Mouse (Mus musculus): ENCODE measurements around the gene Maml2. TPM values are rescaled to one million over a fixed set of nuclear protein-coding genes. Genes with fewer than 3 reads are reported as not detected.

Maml2 gene
- total RNA-seq, 2 experiments from 2014 or later: 0.26 to 2.3 TPM

DNA sequence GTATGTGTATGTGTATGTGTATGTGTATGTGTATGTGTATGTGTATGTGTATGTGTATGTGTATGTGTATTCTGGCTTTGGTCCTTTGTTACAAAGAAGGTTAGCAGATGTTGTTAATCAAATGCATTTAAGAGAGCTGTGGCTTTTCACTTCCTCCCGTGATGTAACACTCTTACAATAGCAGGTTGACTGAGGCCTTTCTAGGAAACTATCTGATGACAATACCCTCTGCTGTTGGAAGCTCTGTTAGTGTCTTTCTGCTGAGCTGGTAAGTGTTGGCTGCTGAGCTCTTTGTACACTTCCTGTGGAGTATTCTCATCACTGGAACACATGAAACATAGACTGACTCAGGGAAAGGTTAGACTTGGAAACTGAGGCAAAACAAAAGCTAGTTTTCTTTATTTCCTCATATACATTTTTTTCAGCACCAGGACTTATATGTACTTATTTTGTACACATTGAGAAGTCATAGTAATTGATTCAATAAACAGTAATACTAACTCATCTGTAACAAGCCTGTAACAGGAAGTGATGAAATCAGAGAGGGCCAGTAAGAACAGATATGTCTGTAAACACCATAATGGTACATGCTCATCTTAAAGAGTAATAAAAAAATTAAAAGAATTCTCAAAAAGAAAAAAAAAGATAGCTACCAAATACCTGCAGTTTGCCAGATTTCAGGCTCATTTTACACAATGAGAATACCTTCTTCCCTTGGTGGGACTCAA, 145.9 kb downstream of the Maml2 start:
- peak; percentile 86 for ATAC-seq (replicated peaks; ENCODE audit: poor library complexity, severe bottlenecking)

GRCm38 (mm10) chr9:13446236-13446635, 148.5 kb downstream of the Maml2 start:
- peak; percentile 78 for ATAC-seq (replicated peaks; ENCODE audit: poor library complexity, severe bottlenecking)

- ATAC-seq (replicated peaks; ENCODE audit: poor library complexity, severe bottlenecking): no peak
Measured at GRCm38 (mm10) chr9:13446703-13447285, 149.0 kb downstream of the Maml2 start, which contains the start of gene Gm17571. Gene Gm17571 (minus strand): TSS chr9:13446753.

DNA sequence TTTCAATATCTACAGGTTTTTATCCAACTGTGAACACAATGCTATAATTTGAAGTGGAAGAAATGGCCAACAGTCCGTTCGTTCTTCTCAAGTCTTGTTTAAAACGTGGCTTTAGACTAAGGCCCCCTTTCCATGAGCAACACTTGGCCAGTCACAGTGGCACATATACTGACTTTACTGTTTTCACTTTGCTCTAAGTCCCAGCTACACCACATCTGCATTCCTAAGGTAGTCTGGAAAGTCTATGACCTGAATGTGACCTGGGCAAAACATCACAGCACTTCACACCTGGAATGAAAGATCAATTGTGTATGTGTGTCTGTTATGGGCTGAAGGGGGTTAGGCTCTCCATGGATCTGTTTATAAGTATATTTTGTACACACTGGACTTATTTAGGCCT, 151.0 kb downstream of the Maml2 start:
- ATAC-seq (replicated peaks; ENCODE audit: poor library complexity, severe bottlenecking): no peak

- no peak for ATAC-seq (replicated peaks; ENCODE audit: poor library complexity, severe bottlenecking)
Measured at GRCm38 (mm10) chr9:13454651-13455123, 156.9 kb downstream of the Maml2 start.

- no peak for ATAC-seq (replicated peaks; ENCODE audit: poor library complexity, severe bottlenecking)
Measured at GRCm38 (mm10) chr9:13455231-13455630, 157.5 kb downstream of the Maml2 start.

- no peak for ATAC-seq (replicated peaks; ENCODE audit: poor library complexity, severe bottlenecking)
Measured at GRCm38 (mm10) chr9:13457774-13458173, 160.0 kb downstream of the Maml2 start.

- ATAC-seq (replicated peaks; ENCODE audit: poor library complexity, severe bottlenecking): no peak
Measured at GRCm38 (mm10) chr9:13459371-13459770, 161.6 kb downstream of the Maml2 start.

- ATAC-seq (replicated peaks; ENCODE audit: poor library complexity, severe bottlenecking): no peak
Measured at GRCm38 (mm10) chr9:13460012-13460411, 162.3 kb downstream of the Maml2 start.

- ATAC-seq (replicated peaks; ENCODE audit: poor library complexity, severe bottlenecking): no peak
Measured at GRCm38 (mm10) chr9:13460926-13461325, 163.2 kb downstream of the Maml2 start.

DNA sequence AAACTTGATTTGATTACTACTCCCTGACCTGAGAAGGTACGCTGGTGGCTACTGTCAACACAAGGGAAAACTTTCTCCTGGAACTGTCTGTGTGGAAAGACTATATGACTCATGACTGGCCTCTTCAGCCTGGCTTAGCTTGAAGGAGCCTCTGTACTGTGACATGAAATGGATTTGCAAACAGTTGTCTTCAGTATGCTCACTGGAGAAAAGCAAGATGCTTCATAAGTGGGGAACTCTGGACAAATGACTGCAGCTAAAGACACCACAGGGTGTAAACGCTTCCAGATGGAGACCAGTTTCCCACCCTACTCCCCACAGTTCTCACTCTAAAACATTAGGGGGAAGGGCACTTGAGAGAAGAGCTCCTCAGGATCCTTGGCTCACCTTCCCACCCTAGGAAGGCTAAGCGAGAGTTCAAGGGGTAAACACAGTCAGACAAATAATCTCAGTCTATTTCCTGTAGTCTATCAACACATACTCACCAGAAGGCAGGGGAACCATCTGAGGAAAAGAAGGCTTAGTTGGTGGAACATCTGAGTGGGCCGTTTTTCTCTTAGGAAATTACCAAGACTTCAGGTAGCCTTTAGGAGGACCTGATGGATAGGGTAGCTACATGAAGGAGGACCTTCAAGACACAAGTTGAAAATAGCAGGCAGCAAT, 167.7 kb downstream of the Maml2 start:
- ATAC-seq (replicated peaks; ENCODE audit: poor library complexity, severe bottlenecking): no peak

GRCm38 (mm10) chr9:13466351-13466750, 168.6 kb downstream of the Maml2 start:
- peak; percentile 84 for ATAC-seq (replicated peaks; ENCODE audit: poor library complexity, severe bottlenecking)

DNA sequence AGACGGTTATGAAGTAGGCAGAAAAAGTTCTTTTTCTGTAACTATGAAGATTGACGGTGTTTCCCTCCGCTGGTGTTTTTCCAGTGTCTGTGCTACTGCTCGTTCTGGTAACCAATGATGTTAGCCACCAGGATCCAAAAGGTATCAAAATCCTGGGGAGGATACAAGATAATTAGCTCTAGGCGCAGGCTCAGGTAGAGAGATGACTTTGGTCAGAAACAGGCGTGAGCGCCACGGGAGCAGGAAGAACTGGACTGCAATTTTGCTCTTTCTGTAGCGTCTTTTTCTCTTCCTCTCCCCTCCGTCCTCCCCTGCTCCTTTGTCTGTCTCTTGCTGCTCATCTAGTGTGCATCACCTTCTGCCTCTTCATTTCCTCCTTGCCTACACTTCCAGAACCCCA, 169.1 kb downstream of the Maml2 start:
- peak; percentile 45 for ATAC-seq (replicated peaks; ENCODE audit: poor library complexity, severe bottlenecking)

DNA sequence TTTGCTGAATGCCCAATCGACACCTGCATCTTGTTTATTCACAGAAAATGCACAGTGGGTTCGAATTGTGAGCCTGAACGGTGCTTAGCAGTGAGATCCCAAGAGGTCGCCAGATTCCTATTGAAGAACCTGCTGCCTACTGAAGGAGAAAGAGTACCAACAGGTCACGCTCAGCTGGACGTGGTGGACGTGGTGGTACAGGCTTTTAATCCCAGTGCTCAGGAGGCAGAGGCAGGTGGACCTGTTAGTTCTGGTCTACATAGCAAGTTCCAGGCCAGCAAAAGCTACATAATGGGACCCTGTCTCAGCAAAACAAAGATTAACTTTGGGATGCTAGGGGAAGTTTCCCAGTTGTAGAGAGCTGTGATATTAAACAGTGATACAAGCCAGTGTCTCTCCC, 170.0 kb downstream of the Maml2 start:
- ATAC-seq (replicated peaks; ENCODE audit: poor library complexity, severe bottlenecking): no peak

- peak; percentile 40; the same call in 1 of the 2 replicates for ATAC-seq (replicated peaks; ENCODE audit: poor library complexity, severe bottlenecking)
Measured at GRCm38 (mm10) chr9:13468778-13469177, 171.0 kb downstream of the Maml2 start.

DNA sequence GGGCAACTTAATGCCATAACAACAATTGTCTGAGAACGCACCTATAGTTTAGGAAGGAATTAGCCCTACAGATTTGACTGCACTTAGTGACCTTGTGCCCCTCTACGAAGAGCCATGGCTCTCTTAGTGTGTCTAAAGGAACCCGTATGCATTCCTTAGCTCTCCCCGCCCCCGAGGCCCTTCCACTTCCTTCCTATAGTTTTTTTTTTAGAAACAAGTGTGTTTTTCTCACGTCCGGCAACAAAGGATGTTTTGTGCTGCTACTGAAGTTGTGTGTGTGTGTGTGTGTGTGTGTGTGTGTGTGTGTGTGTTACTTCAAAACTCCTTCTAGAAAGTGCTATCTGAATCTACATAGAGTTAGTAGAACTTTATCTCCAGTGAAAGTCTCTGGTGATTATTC, 172.3 kb downstream of the Maml2 start:
- no peak for ATAC-seq (replicated peaks; ENCODE audit: poor library complexity, severe bottlenecking)

DNA sequence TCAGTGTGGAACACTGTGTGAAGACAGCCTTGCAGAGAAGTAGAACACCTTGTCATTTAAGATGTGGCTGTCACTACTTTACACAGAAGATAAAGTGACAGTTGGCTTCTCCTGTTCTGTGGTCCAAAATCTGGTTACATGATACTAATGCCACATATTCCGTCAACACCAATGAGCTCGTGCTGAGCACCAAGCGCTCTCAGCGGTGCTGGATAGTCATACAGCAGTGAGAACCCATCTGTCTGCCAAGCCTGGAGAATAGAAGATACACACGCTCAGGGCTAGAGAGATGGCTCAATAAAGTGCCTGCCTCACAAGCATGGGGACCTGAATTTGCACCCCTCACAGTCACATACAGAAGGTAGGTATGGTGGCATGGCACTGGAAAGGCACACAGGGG, 177.2 kb downstream of the Maml2 start:
- no peak for ATAC-seq (replicated peaks; ENCODE audit: poor library complexity, severe bottlenecking)

- ATAC-seq (replicated peaks; ENCODE audit: poor library complexity, severe bottlenecking): no peak
Measured at GRCm38 (mm10) chr9:13479275-13479674, 181.5 kb downstream of the Maml2 start.

GRCm38 (mm10) chr9:13483199-13484068, 185.7 kb downstream of the Maml2 start:
- ATAC-seq (replicated peaks; ENCODE audit: poor library complexity, severe bottlenecking): no peak
